Mouse (Mus musculus) limb, embryonic 11.5 days (tissue): ENCODE results near the gene Sult2a1. TPM values are rescaled to one million over a fixed set of nuclear protein-coding genes. Genes with fewer than 3 reads are reported as not detected.
"Not testable (repeated sequence)": the region's sequence is repeated elsewhere in the genome, so short reads cannot be mapped to it uniquely, and the experiment has no call there.

Experiments
- ATAC-seq: fragments of 200-750 bp; cut with Nextera tagmentation; 2 replicates; pipeline ENCODE4 v1.8.0; 2017; ENCODE audit warnings: low read depth; ENCODE audit not compliant: insufficient number of reproducible peaks, low FRiP score, low TSS enrichment
- DNase-seq: peaks from one replicate; pipeline ENCODE4 v3.0.0-alpha.2; 2015; ENCODE audit warnings: low spot score
- H3K27ac ChIP-seq: fragments of 300-500 bp; sonication (generic); replicated peaks from 2 replicates; pipeline ENCODE4 v1.5.1; 2014; ENCODE audit warnings: low read depth, mild to moderate bottlenecking, low read length
- H3K27me3 ChIP-seq: fragments of 300-500 bp; sonication (generic); 2 replicates; pipeline ENCODE4 v1.6.1; 2014; ENCODE audit warnings: mild to moderate bottlenecking, low read length, mixed read lengths; ENCODE audit not compliant: control insufficient read depth, insufficient read depth
- H3K36me3 ChIP-seq: fragments of 300-500 bp; sonication (generic); 2 replicates; pipeline ENCODE4 v1.6.1; 2014; ENCODE audit warnings: mild to moderate bottlenecking, low read length, moderate library complexity, mixed read lengths; ENCODE audit not compliant: control insufficient read depth, insufficient read depth
- H3K4me1 ChIP-seq: fragments of 300-500 bp; sonication (generic); 2 replicates; pipeline ENCODE4 v1.6.1; 2014; ENCODE audit warnings: low read length, mixed read lengths; ENCODE audit not compliant: control insufficient read depth, insufficient read depth
- H3K4me2 ChIP-seq: fragments of 300-500 bp; sonication (generic); 2 replicates; pipeline ENCODE4 v1.6.1; 2014; ENCODE audit warnings: low read depth, mild to moderate bottlenecking, moderate library complexity; ENCODE audit not compliant: severe bottlenecking
- H3K4me3 ChIP-seq: fragments of 300-500 bp; sonication (generic); 2 replicates; pipeline ENCODE4 v1.5.1; 2014; ENCODE audit warnings: low read depth, low read length
- H3K9ac ChIP-seq: fragments of 300-500 bp; sonication (generic); 2 replicates; pipeline ENCODE4 v1.6.1; 2014; ENCODE audit warnings: mild to moderate bottlenecking, low read length
- H3K9me3 ChIP-seq: fragments of 300-500 bp; sonication (generic); 2 replicates; pipeline ENCODE4 v1.6.1; 2016; ENCODE audit warnings: low read length; ENCODE audit not compliant: control insufficient read depth
- WGBS: fragments of 180-500 bp; shearing (Covaris S2); extraction: QIAGEN DNeasy Blood & Tissue Kit; methylation state at CpG from one replicate; pipeline ENCODE4 v1.1.7; 2014; 5-methylcytosine and 5-hydroxymethylcytosine counted together
- polyA plus RNA-seq: library from polyadenylated mRNA; unstranded; fragments of >200 nt; fragmentation: Nextera tagmentation; extraction: Ambion mirVana; gene quantifications from 2 replicates; pipeline ENCODE4 v1.2.1, GENCODE M21; 2014

The Sult2a1 gene
- not detected in 2 replicates for polyA plus RNA-seq

GRCm38 (mm10) chr7:13837309-13837708, at the start of gene Sult2a1:
TSS of gene Sult2a1 (minus strand) at chr7:13837409.
- H3K36me3 ChIP-seq, H3K4me2 ChIP-seq, H3K27me3 ChIP-seq, H3K9ac ChIP-seq, H3K27ac ChIP-seq, DNase-seq, H3K4me1 ChIP-seq, H3K4me3 ChIP-seq, ATAC-seq, H3K9me3 ChIP-seq: not testable (repeated sequence)
- WGBS = 82% methylated on average over 1 of the region's 2 CpGs

- Histone ChIP-seq H3K36me3 (no peaks in the 10 kb centered on the region), H3K27me3 (no peaks in the 10 kb centered on the region), H3K4me2 (no peak overlapping the region), H3K4me1 (no peaks in the 10 kb centered on the region), H3K27ac (no peak overlapping the region), H3K4me3 (no peak overlapping the region), H3K9me3 (no peaks in the 10 kb centered on the region), H3K9ac (no peak overlapping the region)
- DNase-seq = no peak
- WGBS = 72% methylated on average over 1 of the region's 1 CpGs
- no peak for ATAC-seq
These were observed 23.3 kb downstream of the Sult2a1 start for GRCm38 (mm10) chr7:13813913-13814312.

Other genes starting within 250 kb of the Sult2a1 start
- not detected in 2 replicates for gene Sult2a5, start 213.4 kb downstream of the Sult2a1 start, polyA plus RNA-seq
- not detected in 2 replicates for gene Sult2a2, start 103.9 kb downstream of the Sult2a1 start, polyA plus RNA-seq
- not detected in 2 replicates for gene Sult2a4, start 152.2 kb upstream of the Sult2a1 start, polyA plus RNA-seq